Mouse (Mus musculus): ENCODE results near the gene Zfhx3.

The Zfhx3 gene

GRCm38 (mm10) chr8:108554578-108555245, 612.3 kb downstream of the Zfhx3 start:
- no peak for DNase-seq

GRCm38 (mm10) chr8:108563420-108563819, 621.0 kb downstream of the Zfhx3 start:
- DNase-seq = no peak

GRCm38 (mm10) chr8:108563934-108564564, 621.6 kb downstream of the Zfhx3 start:
- no peak for DNase-seq

- no peak for DNase-seq
Observed at GRCm38 (mm10) chr8:108566035-108566434, 623.6 kb downstream of the Zfhx3 start.

- DNase-seq = no peak
Observed at GRCm38 (mm10) chr8:108573295-108574017, 631.0 kb downstream of the Zfhx3 start.

- DNase-seq = peak; percentile 57 to 77
Observed at GRCm38 (mm10) chr8:108574101-108574500, 631.7 kb downstream of the Zfhx3 start.

- no peak for DNase-seq
Observed at GRCm38 (mm10) chr8:108577571-108577970, 635.1 kb downstream of the Zfhx3 start.

GRCm38 (mm10) chr8:108578388-108578787, 635.9 kb downstream of the Zfhx3 start:
- DNase-seq = no peak

- DNase-seq = no peak
Observed at GRCm38 (mm10) chr8:108579808-108580207, 637.4 kb downstream of the Zfhx3 start.

- DNase-seq = no peak
Observed at GRCm38 (mm10) chr8:108580364-108580763, 637.9 kb downstream of the Zfhx3 start.

- DNase-seq = no peak
Observed at GRCm38 (mm10) chr8:108581557-108581956, 639.1 kb downstream of the Zfhx3 start.

GRCm38 (mm10) chr8:108582251-108582650, 639.8 kb downstream of the Zfhx3 start:
- no peak for DNase-seq

- DNase-seq = no peak
Observed at GRCm38 (mm10) chr8:108583261-108583660, 640.8 kb downstream of the Zfhx3 start.

GRCm38 (mm10) chr8:108583867-108584661, 641.6 kb downstream of the Zfhx3 start:
- DNase-seq = no peak

- no peak for DNase-seq
Observed at GRCm38 (mm10) chr8:108584662-108584978, 642.2 kb downstream of the Zfhx3 start.

GRCm38 (mm10) chr8:108591037-108591436, 648.6 kb downstream of the Zfhx3 start:
- DNase-seq = no peak

GRCm38 (mm10) chr8:108592028-108592724, 649.7 kb downstream of the Zfhx3 start:
- no peak for DNase-seq

GRCm38 (mm10) chr8:108592990-108593589, 650.6 kb downstream of the Zfhx3 start:
- DNase-seq = no peak

- no peak for DNase-seq
Observed at GRCm38 (mm10) chr8:108593891-108594290, 651.4 kb downstream of the Zfhx3 start.

- no peak for DNase-seq
Observed at GRCm38 (mm10) chr8:108594361-108595060, 652.1 kb downstream of the Zfhx3 start.

- no peak for DNase-seq
Observed at GRCm38 (mm10) chr8:108595061-108595419, 652.6 kb downstream of the Zfhx3 start.

Data from lung, adult 18-20 months (tissue).